Mouse (Mus musculus) 416B (cell line): ENCODE results near the gene Nts.
"Not testable (repeated sequence)": the region's sequence is repeated elsewhere in the genome, so short reads cannot be mapped to it uniquely, and the experiment has no call there.

ENCODE experiments used
- DNase-seq: peaks from one replicate; pipeline ENCODE4 v3.0.0; 2011; ENCODE audit warnings: low read depth

Gene Nts

DNA sequence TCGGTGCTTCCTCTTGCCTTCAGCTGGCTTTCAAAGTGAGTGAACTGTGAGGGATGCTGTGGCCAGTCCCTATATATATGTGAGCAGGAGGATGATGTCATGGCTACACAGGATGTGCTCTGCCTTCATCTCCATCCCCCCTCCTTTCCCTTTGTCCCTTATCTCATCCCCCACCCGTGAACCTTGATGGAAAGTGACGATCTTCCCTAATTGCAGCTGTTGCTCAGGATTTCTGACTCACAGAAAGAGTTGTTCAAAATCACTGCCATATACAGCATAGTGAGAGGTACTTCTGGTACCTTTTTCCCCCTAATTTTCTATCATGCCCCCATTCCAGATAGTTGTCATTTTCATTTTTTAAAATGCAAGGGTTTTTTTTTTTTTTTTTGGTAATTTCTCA lies at the start of gene Nts:
Nts (minus strand) TSS at position 101 of the 400 bp plus-strand sequence.
- no peak for DNase-seq

- no peak for DNase-seq
Measured at GRCm38 (mm10) chr10:102527901-102528300, 37.6 kb upstream of the Nts start.

DNA sequence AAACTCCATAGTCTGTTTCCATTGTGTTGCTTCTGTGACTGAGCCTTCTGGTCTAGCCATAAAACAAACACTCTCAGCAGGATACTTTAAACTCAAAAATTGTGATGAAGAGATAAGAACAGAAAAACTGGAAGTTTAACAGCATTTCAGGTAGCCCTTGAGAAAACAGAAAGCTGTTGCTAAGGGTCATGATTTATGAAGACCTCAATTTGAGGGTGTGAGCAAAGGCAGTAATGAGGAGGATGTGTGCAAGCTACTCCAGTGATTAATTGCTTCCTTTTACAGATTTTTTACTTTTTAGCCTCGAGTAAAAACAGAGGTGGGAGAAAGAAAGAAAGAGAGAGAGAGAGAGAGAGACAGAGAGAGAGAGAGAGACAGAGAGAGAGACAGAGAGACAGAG lies 23.9 kb upstream of the Nts start:
- DNase-seq, result no peak

- DNase-seq, result no peak
Measured at GRCm38 (mm10) chr10:102511807-102512461, 21.6 kb upstream of the Nts start, which contains the start of gene Rassf9. Gene Rassf9, plus strand, starts transcription at chr10:102512222.

DNA sequence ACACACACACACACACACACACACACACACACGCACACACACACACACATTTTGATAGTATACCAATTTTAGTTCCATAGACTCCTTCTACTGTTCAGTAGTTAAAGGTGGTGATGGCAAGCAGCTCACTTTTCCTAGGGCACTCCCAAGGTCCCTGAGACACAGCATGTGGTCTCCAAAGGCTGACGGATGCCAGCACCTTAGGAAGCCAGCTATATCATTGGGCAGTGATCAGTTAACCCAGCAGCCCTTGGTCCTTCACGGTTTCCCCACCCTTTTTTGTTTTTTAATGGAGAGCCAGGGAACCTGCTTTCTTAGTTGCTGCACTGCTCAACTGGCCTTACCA lies 21.1 kb upstream of the Nts start:
- DNase-seq, result no peak

- no peak for DNase-seq
Measured at GRCm38 (mm10) chr10:102507386-102507785, 17.1 kb upstream of the Nts start.

- DNase-seq, result peak; percentile 42
Measured at GRCm38 (mm10) chr10:102498754-102499153, 8.5 kb upstream of the Nts start.

DNA sequence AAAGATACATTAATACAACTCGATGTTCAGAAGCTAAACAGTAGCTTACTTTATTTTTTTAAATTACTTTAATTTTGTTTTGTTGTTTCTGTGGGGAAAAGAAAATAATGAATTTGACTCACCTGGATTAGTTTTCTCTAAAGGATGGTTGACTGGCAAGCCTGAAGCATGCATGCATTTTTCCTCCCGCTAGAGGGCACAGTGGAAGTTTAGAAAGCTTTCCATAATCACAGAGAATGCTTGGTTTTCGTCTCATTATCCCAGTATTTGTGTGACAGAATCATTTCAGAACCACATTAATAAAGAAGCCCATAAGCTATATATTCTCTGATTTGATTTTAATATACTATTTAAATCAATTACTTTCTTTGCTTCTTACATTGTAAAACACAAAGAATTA lies 1.5 kb upstream of the Nts start:
- DNase-seq, result peak; percentile 18

DNA sequence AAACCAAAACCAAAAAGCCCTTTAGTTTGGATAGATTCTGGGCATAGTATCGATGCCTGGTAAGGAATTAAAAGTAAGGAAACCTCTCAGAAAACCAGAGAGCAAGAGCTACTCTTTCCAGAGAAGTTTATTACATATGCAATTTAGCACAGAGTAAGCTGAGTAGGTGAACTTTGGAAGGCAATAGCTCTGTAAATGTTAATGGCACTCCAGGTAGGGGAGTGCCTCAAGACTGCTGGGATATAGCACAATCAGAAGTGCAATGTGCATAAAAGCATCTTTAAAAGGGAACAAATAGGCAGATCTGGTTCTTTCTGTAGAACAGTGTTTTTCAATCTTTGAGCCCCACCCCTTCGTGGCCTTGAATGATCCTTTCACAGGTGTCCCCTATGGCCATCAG lies 20.9 kb downstream of the Nts start:
- DNase-seq, result no peak

DNA sequence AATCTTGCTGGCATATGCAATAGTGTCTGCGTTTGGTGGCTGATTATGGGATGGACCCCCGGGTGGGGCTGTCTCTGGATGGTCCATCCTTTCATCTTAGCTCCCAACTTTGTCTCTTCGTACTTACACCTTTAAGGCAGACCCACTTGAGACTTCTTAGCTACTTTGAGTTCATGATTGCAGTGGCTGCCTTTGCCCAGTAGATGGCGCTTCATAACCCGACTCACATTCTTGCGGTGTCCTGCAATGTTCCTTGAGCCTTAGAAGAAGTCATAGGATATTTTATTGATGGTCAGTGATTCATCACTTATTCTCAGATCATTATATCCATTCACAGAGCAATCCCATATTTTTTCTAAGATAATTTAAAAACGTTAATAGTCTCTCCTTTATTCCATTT lies 38.5 kb downstream of the Nts start:
- peak; percentile 52 for DNase-seq

- peak; percentile 66 for DNase-seq
Measured at GRCm38 (mm10) chr10:102449449-102449848, 40.8 kb downstream of the Nts start.

GRCm38 (mm10) chr10:102444912-102445556 lies 45.3 kb downstream of the Nts start:
- DNase-seq, result peak; percentile 35

- DNase-seq, result not testable (repeated sequence)
Measured at GRCm38 (mm10) chr10:102435467-102435866, 54.8 kb downstream of the Nts start.

- not testable (repeated sequence) for DNase-seq
Measured at GRCm38 (mm10) chr10:102435048-102435447, 55.2 kb downstream of the Nts start.
